Mouse (Mus musculus) frontal cortex, postnatal 36 days (tissue): ENCODE results near the gene Olfr606.
"Not testable (repeated sequence)": the region's sequence is repeated elsewhere in the genome, so short reads cannot be mapped to it uniquely, and the experiment has no call there.

Experiments used
- DNase-seq, 2 experiments: peaks; one replicate each; pipeline ENCODE4 v3.0.0; 2022; ENCODE audit warnings: low spot score in 2 of 2

The Olfr606 gene

DNA sequence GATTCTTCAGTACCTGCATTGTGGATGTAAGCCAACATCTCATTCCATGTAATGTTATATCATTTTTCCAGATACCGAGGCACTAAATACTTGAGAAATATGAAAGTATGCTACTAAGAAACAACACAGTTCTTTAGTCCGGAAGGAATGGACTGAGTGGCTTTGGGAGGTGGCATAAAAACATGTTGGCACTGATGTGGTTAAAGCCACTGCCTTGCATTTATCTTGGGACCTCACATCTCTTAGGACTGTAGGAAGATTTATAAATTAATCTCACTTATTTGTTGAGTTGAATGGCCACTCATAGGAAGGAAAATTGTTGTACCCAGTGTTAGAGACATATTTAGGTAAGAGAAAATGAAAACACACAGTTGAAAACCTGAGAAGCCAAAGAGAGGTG, at the start of gene Olfr606:
Gene Olfr606, plus strand, starts transcription at position 301 of the 400 bp plus-strand sequence.
- no peak for DNase-seq

DNA sequence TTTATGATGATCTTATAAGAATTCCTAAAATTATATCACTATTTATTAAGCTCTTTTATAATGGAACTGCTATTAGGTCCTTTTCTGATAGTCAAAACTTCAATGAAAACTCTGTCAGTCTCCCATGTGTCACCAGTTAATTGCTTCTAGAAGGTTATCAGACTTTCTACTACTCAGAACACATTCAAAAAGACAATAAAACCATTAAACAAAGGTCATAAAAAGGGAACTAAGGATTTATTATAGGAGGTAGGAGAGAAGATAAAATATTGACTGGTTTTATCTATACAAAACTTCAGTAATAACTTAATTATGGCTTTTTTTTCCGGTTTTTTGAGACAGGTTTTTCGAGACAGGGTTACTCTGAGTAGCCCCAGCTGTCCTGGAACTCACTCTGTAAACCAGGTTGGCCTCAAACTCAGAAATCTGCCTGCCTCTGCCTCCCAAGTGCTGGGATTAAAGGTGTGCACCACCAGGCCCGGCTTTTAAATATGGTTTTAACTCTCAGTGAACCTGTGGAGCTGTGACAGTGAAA, 42.3 kb upstream of the Olfr606 start:
- not testable (repeated sequence) for DNase-seq

DNA sequence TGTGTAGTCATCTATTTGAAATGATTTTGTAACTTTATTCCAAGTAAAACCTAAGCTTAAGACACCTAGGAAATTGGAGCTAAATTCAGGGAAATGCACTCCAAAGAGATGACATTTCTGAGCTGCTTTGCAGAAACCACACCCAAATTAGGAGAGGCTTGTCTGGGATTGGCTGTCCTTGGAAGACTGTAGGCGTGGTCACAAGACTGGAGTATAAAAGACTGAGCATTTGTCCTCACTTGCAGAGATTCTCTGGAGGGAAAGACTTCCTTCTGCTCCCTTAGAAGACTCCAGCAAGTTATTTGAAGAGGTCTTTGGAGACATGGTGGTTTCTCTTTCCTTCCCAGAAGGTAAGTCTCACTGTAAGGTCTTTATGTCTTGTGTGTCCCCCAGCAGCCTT, 34.1 kb upstream of the Olfr606 start, which contains the start of gene Usp17lc:
Gene Usp17lc, plus strand, starts transcription at position 301 of the 400 bp plus-strand sequence.
- DNase-seq = not testable (repeated sequence)

DNA sequence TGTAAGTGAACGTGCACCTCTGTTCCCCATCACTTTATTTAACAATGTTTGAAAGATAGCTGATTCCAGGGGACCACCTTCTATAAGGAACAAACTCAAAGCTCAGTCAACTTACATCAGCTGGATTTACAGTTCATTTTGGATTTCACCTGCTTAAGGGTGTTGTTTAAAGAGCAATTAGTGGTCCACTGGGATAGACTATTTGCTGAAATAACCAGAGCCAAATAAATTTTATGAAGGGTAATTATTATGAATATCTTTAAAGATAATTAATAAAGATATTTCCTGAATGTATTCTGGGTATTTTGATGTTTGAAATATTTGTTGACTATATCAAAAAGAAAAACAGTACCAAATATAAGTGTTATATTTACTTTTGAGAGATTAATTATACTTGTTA, 3.5 kb upstream of the Olfr606 start, which contains the start of gene Olfr605:
Gene Olfr605, minus strand, starts transcription at position 101 of the 400 bp plus-strand sequence.
- no peak for DNase-seq

DNA sequence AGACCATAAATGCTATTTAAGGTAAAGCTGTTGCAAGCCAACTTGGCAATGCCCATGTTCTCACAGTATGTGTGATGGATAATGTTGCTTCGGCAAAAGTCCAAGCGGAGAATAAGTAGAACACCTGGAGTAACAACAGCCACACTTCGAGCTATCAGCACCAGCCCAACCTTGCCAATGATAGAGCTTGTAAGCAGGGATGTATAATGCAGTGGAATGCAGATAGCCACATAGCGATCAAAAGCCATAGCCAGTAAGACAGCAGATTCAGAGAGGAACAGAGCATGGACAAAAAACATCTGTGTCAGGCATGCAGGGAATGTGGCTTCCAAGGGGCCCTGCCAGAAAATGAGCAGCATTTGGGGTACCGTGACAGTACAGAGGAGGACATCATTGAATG, 11.7 kb downstream of the Olfr606 start:
- no peak for DNase-seq

DNA sequence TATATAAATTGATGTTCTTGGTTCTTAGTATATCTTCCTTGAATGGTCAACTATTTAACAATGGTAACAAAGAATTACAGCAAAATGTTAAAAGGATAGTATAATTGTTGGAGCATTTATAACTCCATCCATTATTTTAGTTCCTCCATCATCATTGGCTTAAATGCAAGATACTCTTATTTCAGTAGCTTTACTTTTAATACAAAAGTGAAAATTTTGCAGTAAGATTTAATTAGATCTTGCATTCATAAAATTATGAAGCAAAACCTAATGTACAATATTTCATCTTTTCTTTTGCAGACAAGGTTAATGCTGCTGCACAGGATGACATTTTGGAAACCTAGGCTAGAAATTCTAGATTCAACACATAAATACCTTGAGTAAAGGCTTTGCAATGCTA, 20.7 kb downstream of the Olfr606 start, which contains the start of gene Olfr608:
Gene Olfr608, plus strand, starts transcription at position 301 of the 400 bp plus-strand sequence.
- no peak for DNase-seq

DNA sequence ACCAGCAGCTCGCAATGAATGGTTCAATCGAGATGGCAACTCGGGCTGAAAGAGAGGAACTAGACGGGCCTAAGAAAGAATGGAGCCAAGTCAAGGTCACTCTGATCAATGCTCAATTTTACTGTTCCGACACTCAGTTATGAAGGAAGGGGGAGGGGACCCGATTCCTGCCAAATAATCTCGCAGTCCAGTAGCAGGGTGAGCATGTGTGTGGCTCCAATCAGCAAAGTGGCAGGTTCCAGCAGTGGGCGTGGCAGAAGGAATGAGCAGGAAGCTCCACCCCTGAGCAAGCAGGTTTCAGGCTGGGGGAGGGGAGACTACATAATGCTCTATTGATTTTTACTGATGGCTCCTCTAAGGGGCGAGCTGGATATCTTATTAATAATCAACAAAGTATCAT, 28.3 kb downstream of the Olfr606 start:
- not testable (repeated sequence) for DNase-seq

DNA sequence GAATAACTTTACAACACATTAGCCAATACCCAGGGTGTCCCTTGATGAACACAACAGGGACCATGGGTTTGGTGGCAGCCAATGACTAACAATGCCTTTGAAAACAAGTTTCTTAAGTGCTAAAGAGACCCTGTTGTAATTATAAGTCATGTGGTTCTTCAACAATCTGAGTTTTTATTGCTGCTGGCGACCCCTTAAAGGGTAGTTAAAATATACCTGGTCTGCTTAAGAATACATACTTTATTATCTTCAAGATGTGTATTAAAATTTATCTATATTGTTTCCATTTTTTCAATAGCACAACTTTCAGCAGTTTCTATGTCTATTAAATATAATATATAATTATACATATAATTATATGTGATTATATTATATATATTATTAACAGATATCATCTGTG, 49.1 kb downstream of the Olfr606 start, which contains the start of gene Olfr609:
Gene Olfr609, minus strand, starts transcription at position 101 of the 400 bp plus-strand sequence.
- no peak for DNase-seq
